Mouse (Mus musculus) C2C12 (cell line): ENCODE results near the gene Gm27027. TPM values are rescaled to one million over a fixed set of nuclear protein-coding genes. Genes with fewer than 3 reads are reported as not detected.

ENCODE experiments used
- H3K27me3 ChIP-seq: one replicate; pipeline ENCODE4 v1.6.1; 2011; ENCODE audit not compliant: control insufficient read depth, insufficient read depth, insufficient read length
- H3K36me3 ChIP-seq: one replicate; pipeline ENCODE4 v1.6.1; 2011; ENCODE audit not compliant: control insufficient read depth, insufficient read depth
- H3K4me3 ChIP-seq: one replicate; pipeline ENCODE4 v1.5.1; 2011; ENCODE audit warnings: mild to moderate bottlenecking, control low read depth; ENCODE audit not compliant: poor library complexity, insufficient read depth, severe bottlenecking
- H3K79me2 ChIP-seq: one replicate; pipeline ENCODE4 v1.6.1; 2011; ENCODE audit not compliant: control insufficient read depth, insufficient read depth
- H3K79me3 ChIP-seq: one replicate; pipeline ENCODE4 v1.6.1; 2011; ENCODE audit warnings: low read depth, control low read depth
- H3ac ChIP-seq: one replicate; pipeline ENCODE3; 2011; ENCODE audit warnings: low read depth; ENCODE audit not compliant: control insufficient read depth, insufficient read length
- CEBPB ChIP-seq: IDR thresholded peaks from one replicate; pipeline ENCODE4 v1.6.1; 2011; ENCODE audit warnings: low read depth, mild to moderate bottlenecking, control low read depth, moderate library complexity
- CTCF ChIP-seq: IDR thresholded peaks from one replicate; pipeline ENCODE4 v1.5.1; 2011; ENCODE audit not compliant: control insufficient read depth, insufficient read depth, insufficient read length
- FOSL1 ChIP-seq: IDR thresholded peaks from one replicate; pipeline ENCODE4 v1.8.0; 2011; ENCODE audit warnings: mild to moderate bottlenecking, low read length; ENCODE audit not compliant: poor library complexity, insufficient read depth, severe bottlenecking
- MAX ChIP-seq: IDR thresholded peaks from one replicate; pipeline ENCODE4 v1.6.1; 2011; ENCODE audit warnings: mild to moderate bottlenecking, control low read depth
- MYOD1 ChIP-seq: IDR thresholded peaks from one replicate; pipeline ENCODE4 v1.6.1; 2011; ENCODE audit warnings: low read depth; ENCODE audit not compliant: control insufficient read depth, insufficient read length
- MYOG ChIP-seq: IDR thresholded peaks from one replicate; pipeline ENCODE4 v1.6.1; 2011; ENCODE audit not compliant: control insufficient read depth, insufficient read length; ENCODE audit errors: extremely low read depth
- USF1 ChIP-seq: IDR thresholded peaks from one replicate; pipeline ENCODE4 v1.6.1; 2011; ENCODE audit warnings: low read depth, mild to moderate bottlenecking, control low read depth, moderate library complexity
- polyA plus RNA-seq: library from polyadenylated mRNA; unstranded; fragments of >200 nt; fragmentation: generic; extraction: Trizol; gene quantifications from one replicate; pipeline ENCODE4 v1.2.1, GENCODE M21; 2012; ENCODE audit warnings: missing spikeins

The Gm27027 gene
- polyA plus RNA-seq, 1 experiment: not detected

DNA sequence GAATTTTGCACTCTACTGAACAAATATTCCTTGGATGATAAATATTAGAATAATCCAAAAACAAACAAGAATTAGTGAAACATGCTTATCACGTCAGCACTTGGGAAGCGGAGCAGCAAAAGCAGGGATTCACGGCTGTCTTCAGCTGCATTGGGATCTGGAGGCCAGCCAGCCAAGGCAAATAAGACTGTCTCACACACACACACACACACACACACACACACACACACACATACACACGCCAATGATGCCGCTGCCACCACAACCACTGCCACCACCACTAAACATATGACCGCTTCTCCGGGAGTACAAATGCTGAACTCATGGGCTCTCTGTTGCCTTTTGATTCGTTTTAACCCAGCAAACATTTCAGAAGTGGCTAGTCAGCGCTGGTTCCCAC, 42.4 kb downstream of the Gm27027 start:
- Histone ChIP-seq H3K4me3 (no peak overlapping the region), H3K79me3 (no peaks in the 10 kb centered on the region)
- TF ChIP-seq MAX (no peak), USF1 (no peak), FOSL1 (no peak), MYOD1 (no peak)

DNA sequence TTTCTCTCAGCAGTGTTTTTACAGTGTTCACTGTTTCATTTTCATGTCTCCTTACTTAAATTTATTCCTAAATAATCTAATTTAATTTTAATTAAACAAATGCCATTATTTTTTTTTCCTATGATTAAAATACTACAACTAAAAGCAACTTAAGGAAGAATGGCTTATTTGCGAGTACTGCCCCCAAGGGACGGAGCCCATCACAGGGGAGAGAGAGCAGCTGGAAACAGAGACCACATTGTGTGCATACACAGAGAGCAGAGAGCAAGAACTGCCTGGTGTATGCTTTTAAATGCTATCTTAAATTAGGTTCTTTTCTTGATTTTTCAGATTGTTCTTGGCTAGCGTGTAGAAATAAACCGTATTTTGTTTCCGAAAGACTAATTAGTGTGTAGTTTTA, 49.2 kb downstream of the Gm27027 start:
- Histone ChIP-seq H3K27me3 (peaks cover 4% of the 10 kb centered on the region), H3ac (no peak overlapping the region), H3K36me3 (no peaks in the 10 kb centered on the region), H3K79me3 (no peaks in the 10 kb centered on the region), H3K4me3 (no peak overlapping the region), H3K79me2 (no peaks in the 10 kb centered on the region)
- no peak for TF ChIP-seq MAX
- no peak for TF ChIP-seq FOSL1
- TF ChIP-seq MYOG: no peak
- TF ChIP-seq CTCF: no peak

More for the DNA sequence above, 42.4 kb downstream of the Gm27027 start:
- Histone ChIP-seq H3K27me3 (peaks cover 50% of the 10 kb centered on the region), H3ac (no peak overlapping the region), H3K36me3 (no peaks in the 10 kb centered on the region), H3K79me2 (no peaks in the 10 kb centered on the region)

DNA sequence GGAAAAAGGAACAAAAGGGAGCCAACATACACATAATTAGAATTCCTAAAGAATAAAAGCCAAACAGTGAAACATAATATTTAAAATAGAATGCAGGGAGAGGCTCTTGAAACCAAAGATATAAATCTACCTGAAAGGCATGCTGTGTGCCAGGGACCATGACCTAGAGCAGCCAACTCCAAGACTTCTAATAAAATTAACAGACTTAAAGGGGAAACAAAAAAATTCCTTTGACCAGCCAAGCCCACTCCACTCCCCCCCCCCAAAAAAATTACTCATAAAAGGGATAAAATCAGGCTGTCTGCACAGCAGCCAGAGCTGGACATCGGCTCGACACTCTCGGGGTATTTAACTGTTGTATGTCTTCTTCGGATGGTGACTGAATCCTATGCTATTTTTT, 51.3 kb downstream of the Gm27027 start:
- H3K36me3 ChIP-seq: no peaks in the 10 kb centered on the region
- no peak overlapping the region for H3ac ChIP-seq
- H3K79me2 ChIP-seq: no peaks in the 10 kb centered on the region
- H3K79me3 ChIP-seq: no peaks in the 10 kb centered on the region
- H3K27me3 ChIP-seq: peaks cover 14% of the 10 kb centered on the region
- H3K4me3 ChIP-seq: no peak overlapping the region
- no peak for TF ChIP-seq FOSL1
- no peak for TF ChIP-seq CEBPB
- TF ChIP-seq MYOG: no peak
- no peak for TF ChIP-seq MAX
- TF ChIP-seq USF1: no peak
- TF ChIP-seq MYOD1: no peak
- TF ChIP-seq CTCF: no peak

DNA sequence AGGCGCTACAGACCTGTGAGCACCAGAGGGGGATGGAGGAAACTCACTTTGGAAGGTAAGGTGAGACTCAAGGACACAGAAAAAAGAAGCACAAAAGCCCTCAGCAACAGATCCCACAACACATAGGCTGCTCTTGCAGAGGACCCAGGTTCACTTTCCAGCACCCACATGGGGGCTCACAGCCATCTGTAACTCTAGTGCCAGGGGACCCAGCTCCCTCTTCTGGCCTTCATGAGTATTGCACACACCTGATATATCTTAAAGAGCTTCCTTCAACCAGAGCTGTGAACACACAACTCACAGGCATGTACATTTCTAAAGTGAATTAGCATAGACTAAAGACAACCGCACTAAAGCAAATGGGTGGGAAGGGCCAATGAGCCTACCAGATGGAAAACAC, 52.1 kb downstream of the Gm27027 start:
- H3K4me3 ChIP-seq: no peak overlapping the region

DNA sequence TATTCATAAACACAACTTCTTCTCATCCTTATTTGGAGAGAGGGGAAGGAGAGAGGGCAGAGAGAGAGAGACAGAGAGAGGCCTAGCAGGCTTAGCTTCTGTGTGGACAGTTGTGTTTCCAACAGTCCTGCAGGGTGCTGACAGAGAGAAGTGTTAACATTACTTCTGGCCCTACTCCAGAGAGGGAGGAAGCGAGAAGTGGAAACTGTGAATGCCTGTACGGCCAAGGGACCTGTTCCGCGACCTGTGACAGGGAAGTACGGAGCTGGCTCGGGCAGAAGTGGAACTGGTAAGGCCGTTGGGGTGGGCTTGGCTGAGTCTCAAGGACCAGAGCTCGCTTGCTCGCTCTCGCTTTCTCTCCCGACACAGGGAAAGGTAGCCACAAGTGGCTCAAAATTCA, 54.5 kb downstream of the Gm27027 start:
- H3K36me3 ChIP-seq: no peaks in the 10 kb centered on the region
- H3K79me3 ChIP-seq: no peaks in the 10 kb centered on the region
- H3ac ChIP-seq: no peak overlapping the region
- H3K27me3 ChIP-seq: peaks cover 27% of the 10 kb centered on the region
- no peak overlapping the region for H3K4me3 ChIP-seq
- no peaks in the 10 kb centered on the region for H3K79me2 ChIP-seq
- no peak for TF ChIP-seq MAX
- no peak for TF ChIP-seq MYOD1
- no peak for TF ChIP-seq FOSL1
- no peak for TF ChIP-seq MYOG
- no peak for TF ChIP-seq CEBPB
- no peak for TF ChIP-seq CTCF
- TF ChIP-seq USF1: no peak

More for the DNA sequence above, 52.1 kb downstream of the Gm27027 start:
- Histone ChIP-seq H3ac (no peak overlapping the region), H3K36me3 (no peaks in the 10 kb centered on the region), H3K27me3 (peaks cover 14% of the 10 kb centered on the region), H3K79me3 (no peaks in the 10 kb centered on the region), H3K79me2 (no peaks in the 10 kb centered on the region)
- TF ChIP-seq MAX (no peak), CTCF (no peak), FOSL1 (no peak), USF1 (no peak), MYOG (no peak), MYOD1 (no peak), CEBPB (no peak)

DNA sequence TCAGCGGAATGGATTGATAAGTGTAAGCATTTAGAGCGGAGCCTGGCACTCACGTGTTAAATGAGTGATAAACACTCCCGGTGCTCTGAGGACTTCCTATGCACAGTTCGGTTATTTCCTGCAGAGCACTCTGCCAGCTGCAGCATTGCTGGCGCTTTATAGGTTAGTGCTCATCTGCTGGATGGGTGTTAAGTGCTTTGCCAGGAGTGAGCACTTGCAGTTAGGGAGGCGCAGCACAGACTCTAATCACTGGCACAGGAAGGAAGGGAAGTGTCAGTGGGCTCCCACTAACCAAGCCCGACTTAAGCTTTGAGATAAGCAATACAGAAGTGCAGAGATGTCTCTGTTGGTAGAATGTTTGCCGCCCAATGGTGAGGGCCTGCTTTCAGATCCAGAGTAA, 57.6 kb downstream of the Gm27027 start:
- peaks cover 37% of the 10 kb centered on the region for H3K27me3 ChIP-seq
- no peaks in the 10 kb centered on the region for H3K79me2 ChIP-seq
- H3K4me3 ChIP-seq: no peak overlapping the region
- no peak overlapping the region for H3ac ChIP-seq
- TF ChIP-seq MYOD1 (no peak), CTCF (no peak)
- H3K36me3 ChIP-seq: no peaks in the 10 kb centered on the region
- no peaks in the 10 kb centered on the region for H3K79me3 ChIP-seq
